Mouse (Mus musculus): Measurements from ENCODE around the gene Ccdc28a.
A peak's percentile ranks its signal among the peaks of the same experiment; 100 is the strongest.

Ccdc28a gene

DNA sequence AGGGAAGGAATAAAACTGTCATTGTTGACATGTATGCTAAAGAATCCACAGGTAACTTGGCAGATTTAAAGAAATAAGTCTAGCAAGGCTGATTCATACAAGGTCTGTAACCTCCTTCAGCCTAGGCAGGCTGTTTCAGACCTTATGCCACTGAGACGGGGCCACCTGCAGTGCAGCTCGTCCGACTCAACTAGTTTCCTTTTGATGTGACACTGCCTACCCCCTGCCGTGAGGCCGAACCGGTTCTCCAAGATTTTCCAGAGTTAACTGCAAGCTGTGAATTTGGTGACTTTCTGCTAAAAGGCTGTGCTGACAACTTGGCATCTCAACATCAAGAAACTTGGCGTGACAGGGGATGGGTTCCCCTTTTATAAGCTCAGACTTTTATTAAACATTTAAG, 30.7 kb downstream of the Ccdc28a start:
- Histone ChIP-seq H3K36me3 (ENCODE audit: control insufficient read depth, insufficient read depth, low read length, poor library complexity, severe bottlenecking) (no peaks in the 10 kb centered on the region), H3K27me3 (ENCODE audit: control insufficient read depth, insufficient read depth, low read length, poor library complexity, severe bottlenecking) (no peaks in the 10 kb centered on the region)
- DNase-seq (ENCODE audit: low read depth, low spot score), result no peak

DNA sequence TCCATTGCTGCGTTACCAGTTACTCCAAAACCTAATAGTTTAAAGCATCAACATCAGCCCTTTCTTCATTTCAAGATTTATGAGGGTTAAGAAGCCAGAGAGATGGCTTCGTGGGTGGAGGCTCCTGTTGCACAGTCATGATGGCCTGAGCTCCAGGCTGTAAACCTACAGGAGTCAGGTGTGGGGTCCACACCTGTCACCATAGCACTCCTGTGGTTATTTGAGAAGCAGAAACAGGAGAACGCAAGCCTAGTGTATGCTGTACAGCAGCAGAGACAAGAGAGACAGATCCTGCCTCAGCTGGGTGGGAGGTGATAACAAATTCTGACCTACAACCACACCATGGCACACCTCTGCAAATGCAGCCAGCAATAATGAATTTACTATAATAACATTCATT, 32.4 kb downstream of the Ccdc28a start:
- no peak for DNase-seq (ENCODE audit: low read depth, low spot score)
- no peaks in the 10 kb centered on the region for H3K27me3 ChIP-seq (ENCODE audit: control insufficient read depth, insufficient read depth, low read length, poor library complexity, severe bottlenecking)
- no peaks in the 10 kb centered on the region for H3K36me3 ChIP-seq (ENCODE audit: control insufficient read depth, insufficient read depth, low read length, poor library complexity, severe bottlenecking)

DNA sequence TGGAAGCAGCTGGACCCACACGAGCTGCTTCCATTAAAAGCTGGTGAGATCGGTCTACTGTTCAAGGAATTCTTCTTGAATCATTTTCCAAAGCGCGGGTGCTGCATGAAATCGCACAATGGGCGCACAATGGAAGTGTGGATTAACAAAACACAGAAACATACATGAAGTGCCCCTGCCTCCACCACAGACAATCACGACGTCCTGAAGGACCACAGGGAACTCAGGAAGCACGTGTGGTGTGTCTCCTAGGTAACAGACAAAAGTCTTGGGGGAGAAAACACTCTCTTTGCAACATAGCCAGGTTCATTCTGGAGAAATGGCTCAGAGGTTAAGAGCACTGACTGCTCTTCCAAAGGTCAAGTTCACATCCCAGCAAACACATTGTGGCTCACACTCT, 34.1 kb downstream of the Ccdc28a start:
- no peak for DNase-seq (ENCODE audit: low read depth, low spot score)
- Histone ChIP-seq H3K27me3 (ENCODE audit: control insufficient read depth, insufficient read depth, low read length, poor library complexity, severe bottlenecking) (no peaks in the 10 kb centered on the region), H3K36me3 (ENCODE audit: control insufficient read depth, insufficient read depth, low read length, poor library complexity, severe bottlenecking) (no peaks in the 10 kb centered on the region)

DNA sequence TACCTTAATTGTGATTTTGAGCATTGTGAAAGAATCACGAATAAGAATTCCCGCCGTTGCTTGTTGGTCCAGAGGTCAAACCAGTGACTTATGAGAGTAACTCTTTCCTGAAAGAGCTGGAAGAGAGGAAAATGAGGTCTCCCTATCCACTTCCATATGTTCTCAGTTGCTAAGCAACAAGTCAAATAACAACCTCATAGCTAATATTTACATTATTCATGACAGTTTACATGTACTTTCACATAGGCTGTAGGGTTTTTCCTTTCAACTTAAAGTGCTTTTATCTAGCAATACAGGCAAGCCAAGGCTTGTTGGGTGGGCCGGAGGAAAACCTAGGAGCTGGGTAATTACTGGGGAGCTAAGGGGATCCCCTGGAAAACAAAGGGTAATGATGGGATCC, 34.9 kb downstream of the Ccdc28a start:
- Histone ChIP-seq H3K27me3 (ENCODE audit: control insufficient read depth, insufficient read depth, low read length, poor library complexity, severe bottlenecking) (no peaks in the 10 kb centered on the region), H3K36me3 (ENCODE audit: control insufficient read depth, insufficient read depth, low read length, poor library complexity, severe bottlenecking) (no peaks in the 10 kb centered on the region)
- DNase-seq (ENCODE audit: low read depth, low spot score), result no peak

DNA sequence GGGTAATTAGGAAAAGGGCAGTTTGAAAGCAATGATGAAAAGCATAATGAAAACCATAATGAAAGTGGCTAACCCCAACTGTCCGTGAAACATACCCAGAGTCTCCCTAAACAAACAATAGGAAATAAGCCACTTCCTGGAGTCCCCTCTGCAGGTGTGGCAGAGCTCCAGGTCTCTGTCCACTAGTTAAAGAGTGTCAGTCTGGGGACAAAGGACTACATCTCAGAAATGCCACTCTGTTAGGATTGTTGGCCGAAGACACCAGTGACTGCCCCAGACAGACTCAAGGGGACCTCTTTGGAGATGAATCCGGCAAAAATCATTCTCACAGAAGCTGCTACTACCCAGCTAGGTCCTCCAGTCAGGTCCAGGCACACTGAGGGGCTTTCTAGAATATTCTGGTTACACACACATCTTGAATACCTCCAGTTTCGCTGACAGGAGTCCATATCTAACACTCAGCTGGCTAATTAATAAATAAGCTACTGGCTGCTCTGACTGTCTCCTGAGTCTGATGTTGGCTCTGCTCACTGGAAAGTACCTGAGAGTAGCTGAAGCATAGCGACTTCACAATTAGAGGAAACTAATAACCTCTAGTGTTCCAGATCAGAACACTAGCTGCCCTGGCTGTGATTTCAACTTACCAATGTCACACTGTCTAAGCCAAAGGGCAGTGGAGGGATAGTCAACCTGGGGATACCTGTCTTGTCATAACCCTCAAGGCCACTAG, 36.3 kb downstream of the Ccdc28a start:
- H3K27me3 ChIP-seq (ENCODE audit: control insufficient read depth, insufficient read depth, low read length, poor library complexity, severe bottlenecking), result no peaks in the 10 kb centered on the region
- no peaks in the 10 kb centered on the region for H3K36me3 ChIP-seq (ENCODE audit: control insufficient read depth, insufficient read depth, low read length, poor library complexity, severe bottlenecking)
- DNase-seq (ENCODE audit: low read depth, low spot score), result no peak

DNA sequence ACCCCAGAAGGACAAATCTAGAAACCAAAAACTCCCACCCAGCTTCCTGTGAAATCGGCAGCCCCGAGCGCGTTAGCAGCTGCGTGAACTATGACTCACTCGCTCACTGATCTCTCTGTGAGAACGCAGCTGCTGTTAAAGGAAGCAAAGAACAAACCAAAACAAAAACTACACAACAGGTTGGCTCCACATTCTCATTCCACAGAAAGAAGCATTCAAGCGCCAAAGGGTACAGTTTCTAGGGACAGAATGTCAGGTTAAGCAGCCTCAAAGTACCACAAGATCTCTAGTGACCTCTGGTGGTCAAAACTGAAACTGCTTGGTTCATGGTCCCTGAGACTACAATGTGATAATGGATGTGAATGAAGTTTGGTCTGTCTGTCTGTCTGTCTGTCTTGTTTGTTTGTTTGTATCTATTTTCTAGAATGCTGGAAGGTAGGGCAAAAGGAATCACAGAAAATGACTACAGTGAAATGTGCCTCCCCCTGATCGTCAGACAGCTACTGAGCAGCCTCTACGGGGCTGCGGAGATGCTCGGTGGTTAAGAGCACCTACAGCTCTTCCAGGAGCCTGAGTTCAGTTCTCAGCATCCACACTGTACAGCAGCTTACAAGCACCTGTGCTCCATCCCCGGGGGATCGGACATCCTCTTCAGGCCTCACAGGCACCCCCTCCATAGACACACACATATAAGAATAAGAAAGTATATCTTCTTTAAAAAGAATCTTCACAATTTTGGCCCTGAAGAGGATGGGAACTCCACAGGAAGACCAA, 37.4 kb downstream of the Ccdc28a start:
- Histone ChIP-seq H3K27me3 (ENCODE audit: control insufficient read depth, insufficient read depth, low read length, poor library complexity, severe bottlenecking) (no peaks in the 10 kb centered on the region), H3K36me3 (ENCODE audit: control insufficient read depth, insufficient read depth, low read length, poor library complexity, severe bottlenecking) (no peaks in the 10 kb centered on the region)
- peak; percentile 86 for DNase-seq (ENCODE audit: low read depth, low spot score)

DNA sequence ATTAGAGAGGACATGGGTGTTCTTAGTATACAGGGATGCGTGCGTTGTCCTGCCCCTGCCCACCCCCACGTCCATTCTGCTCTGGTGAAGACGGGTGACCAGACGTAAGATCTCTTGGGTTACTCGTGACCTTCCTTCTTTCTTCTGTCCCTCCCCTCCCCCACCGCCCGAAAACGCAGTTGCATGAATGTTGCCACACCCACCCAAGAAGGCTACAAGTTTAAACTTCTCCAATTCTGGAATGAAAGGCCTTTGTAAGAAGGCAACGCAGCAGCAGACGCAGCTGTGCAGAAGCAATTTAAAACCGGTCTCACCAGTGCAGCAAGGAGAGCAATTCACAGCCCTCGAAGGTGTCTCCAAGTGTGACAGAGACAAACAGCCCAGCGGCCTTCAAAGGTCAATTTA, 40.1 kb downstream of the Ccdc28a start:
- Histone ChIP-seq H3K27me3 (ENCODE audit: control insufficient read depth, insufficient read depth, low read length, poor library complexity, severe bottlenecking) (no peaks in the 10 kb centered on the region), H3K36me3 (ENCODE audit: control insufficient read depth, insufficient read depth, low read length, poor library complexity, severe bottlenecking) (no peaks in the 10 kb centered on the region)
- DNase-seq (ENCODE audit: low read depth, low spot score), result no peak

DNA sequence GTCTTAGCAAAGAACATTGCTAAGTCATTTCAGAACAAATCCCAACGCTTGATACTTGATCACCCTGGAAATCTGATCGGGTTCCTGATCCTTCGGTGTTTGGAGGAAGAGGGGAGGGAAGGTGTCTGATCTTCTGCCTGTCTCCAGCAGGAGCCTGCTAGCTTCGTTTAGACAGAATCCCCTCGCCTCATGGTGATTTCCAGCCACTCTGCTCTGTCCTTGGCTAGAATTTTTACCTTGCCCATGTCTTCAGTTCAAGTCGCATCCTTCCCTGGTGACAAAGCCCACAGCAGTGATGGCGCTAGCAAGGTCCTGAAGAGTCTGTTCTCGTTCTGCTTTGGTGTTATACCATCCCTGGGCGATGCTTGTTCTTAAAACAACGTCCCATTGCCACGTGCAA, 40.6 kb downstream of the Ccdc28a start:
- no peaks in the 10 kb centered on the region for H3K36me3 ChIP-seq (ENCODE audit: control insufficient read depth, insufficient read depth, low read length, poor library complexity, severe bottlenecking)
- H3K27me3 ChIP-seq (ENCODE audit: control insufficient read depth, insufficient read depth, low read length, poor library complexity, severe bottlenecking), result no peaks in the 10 kb centered on the region
- DNase-seq (ENCODE audit: low read depth, low spot score), result no peak

DNA sequence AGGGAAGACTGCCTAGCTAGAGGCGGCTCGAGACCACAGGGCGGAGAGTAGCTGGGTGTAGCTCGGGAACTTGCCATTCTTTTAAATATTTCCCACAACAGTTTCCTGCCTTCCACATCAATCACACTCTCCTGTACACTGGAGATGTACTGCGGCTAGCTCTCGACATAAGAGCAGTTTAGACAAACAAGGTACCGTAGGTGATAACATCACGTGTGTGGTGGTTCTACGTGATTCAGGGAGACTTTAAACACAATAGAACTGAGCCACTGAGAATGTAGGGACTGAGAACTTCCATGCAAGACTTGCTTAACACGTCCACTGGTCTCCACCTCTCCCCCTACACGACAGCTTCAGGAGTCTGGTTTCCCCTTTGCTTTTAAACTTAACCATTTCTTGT, 41.6 kb downstream of the Ccdc28a start:
- Histone ChIP-seq H3K36me3 (ENCODE audit: control insufficient read depth, insufficient read depth, low read length, poor library complexity, severe bottlenecking) (no peaks in the 10 kb centered on the region), H3K27me3 (ENCODE audit: control insufficient read depth, insufficient read depth, low read length, poor library complexity, severe bottlenecking) (no peaks in the 10 kb centered on the region)
- DNase-seq (ENCODE audit: low read depth, low spot score), result no peak

DNA sequence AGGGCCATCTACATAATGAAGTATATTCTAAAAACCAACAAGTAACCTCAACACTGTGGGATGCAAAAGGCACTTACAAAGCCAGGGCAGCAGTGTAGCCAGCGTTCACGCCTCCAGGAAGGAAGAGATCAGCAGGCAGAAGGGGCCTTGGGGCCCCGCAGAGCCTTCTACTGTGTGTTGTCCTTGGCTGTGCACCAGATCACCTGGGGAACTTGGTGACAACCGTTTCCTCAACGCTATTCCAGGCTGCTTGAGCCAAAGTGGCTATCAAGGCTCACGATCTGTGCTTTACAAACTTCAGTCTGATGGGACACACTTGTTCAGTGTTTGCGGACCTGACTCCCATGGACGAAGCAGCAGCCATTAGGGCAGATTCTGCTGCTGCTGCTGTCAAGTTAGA, 43.1 kb downstream of the Ccdc28a start:
- no peak for DNase-seq (ENCODE audit: low read depth, low spot score)
- H3K27me3 ChIP-seq (ENCODE audit: control insufficient read depth, insufficient read depth, low read length, poor library complexity, severe bottlenecking), result no peaks in the 10 kb centered on the region
- H3K36me3 ChIP-seq (ENCODE audit: control insufficient read depth, insufficient read depth, low read length, poor library complexity, severe bottlenecking), result no peaks in the 10 kb centered on the region

DNA sequence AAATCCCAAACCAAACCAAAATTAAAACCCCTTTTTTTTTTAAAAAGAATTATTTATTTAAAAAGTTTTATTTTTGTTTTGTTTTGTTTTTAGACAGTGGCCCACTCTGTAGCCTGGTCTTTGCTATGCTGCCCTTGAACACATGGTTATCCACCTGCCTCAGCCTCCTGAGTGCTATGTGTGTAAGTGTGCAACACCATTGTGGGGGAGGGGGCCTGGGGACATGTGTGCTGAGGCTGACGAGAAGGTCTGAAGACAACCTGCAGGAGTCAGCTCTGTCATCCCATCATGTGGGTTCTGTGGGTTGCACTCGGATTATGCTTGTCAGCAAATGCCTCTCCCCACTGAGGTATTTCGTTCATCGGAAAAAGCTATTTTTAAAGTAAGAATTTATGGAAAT, 45.3 kb downstream of the Ccdc28a start:
- no peaks in the 10 kb centered on the region for H3K27me3 ChIP-seq (ENCODE audit: control insufficient read depth, insufficient read depth, low read length, poor library complexity, severe bottlenecking)
- no peak for DNase-seq (ENCODE audit: low read depth, low spot score)
- H3K36me3 ChIP-seq (ENCODE audit: control insufficient read depth, insufficient read depth, low read length, poor library complexity, severe bottlenecking), result no peaks in the 10 kb centered on the region

DNA sequence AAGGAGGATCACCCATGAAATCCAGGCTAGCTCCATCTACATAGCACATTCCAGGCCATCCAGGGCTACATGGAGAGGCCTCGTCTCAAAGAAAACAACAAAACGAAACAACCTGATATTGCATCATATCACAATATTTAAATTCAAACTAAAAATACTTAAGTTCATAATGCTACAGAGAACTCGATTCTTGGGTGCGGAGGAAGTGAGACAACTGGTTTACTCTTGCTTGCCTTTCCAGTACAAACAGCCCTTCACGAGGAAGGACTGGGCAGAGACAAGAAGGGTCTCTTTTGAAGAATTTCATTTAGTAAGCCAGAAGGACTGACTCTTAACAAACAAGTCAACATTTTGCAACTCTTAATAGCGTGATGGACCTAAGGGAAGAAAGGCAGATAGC, 46.2 kb downstream of the Ccdc28a start:
- DNase-seq (ENCODE audit: low read depth, low spot score), result no peak
- H3K27me3 ChIP-seq (ENCODE audit: control insufficient read depth, insufficient read depth, low read length, poor library complexity, severe bottlenecking), result no peaks in the 10 kb centered on the region

DNA sequence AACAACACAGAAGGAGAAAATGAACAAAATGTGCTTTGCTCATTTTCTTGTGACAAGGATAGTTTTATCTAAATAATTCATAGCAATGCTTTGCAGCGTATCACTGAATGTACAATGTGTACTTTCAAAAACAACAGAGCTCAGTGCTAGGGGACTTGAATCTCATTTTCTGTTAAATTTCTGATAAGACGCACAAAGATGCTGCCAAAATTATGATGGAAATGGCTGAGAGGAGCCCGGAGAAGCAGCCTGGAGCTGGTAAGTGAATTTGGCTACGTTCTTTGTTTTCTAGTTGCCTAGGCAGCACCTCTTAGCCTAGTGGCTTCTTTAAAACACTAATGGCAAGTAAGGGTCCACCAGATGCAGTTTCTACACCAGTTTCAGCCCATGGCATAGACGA, 52.6 kb downstream of the Ccdc28a start:
- no peak for DNase-seq (ENCODE audit: low read depth, low spot score)
- H3K27me3 ChIP-seq (ENCODE audit: control insufficient read depth, insufficient read depth, low read length, poor library complexity, severe bottlenecking), result no peaks in the 10 kb centered on the region
- no peaks in the 10 kb centered on the region for H3K36me3 ChIP-seq (ENCODE audit: control insufficient read depth, insufficient read depth, low read length, poor library complexity, severe bottlenecking)

More for the DNA sequence above, 46.2 kb downstream of the Ccdc28a start:
- H3K36me3 ChIP-seq (ENCODE audit: control insufficient read depth, insufficient read depth, low read length, poor library complexity, severe bottlenecking), result no peaks in the 10 kb centered on the region

DNA sequence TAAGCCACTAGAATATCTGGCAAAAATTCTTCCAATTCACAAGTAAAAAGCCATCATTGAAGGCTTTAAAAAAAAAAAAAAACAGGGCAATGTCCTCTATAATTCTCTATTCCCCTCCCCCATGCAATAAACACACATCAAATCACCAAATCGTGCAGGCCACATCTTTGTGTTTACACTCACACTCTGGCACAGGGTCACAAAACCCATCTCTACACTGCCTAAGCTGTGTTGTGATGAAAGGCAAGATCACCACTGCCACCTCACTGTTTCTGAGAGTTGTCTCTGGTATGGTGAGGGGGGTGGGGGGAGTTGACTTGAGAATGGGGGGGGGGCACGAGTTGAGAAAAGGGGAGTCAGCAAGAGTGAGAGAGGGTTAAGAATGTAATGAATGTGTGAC, 57.5 kb downstream of the Ccdc28a start:
- H3K27me3 ChIP-seq (ENCODE audit: control insufficient read depth, insufficient read depth, low read length, poor library complexity, severe bottlenecking), result no peaks in the 10 kb centered on the region
- no peak for DNase-seq (ENCODE audit: low read depth, low spot score)
- H3K36me3 ChIP-seq (ENCODE audit: control insufficient read depth, insufficient read depth, low read length, poor library complexity, severe bottlenecking), result no peaks in the 10 kb centered on the region

DNA sequence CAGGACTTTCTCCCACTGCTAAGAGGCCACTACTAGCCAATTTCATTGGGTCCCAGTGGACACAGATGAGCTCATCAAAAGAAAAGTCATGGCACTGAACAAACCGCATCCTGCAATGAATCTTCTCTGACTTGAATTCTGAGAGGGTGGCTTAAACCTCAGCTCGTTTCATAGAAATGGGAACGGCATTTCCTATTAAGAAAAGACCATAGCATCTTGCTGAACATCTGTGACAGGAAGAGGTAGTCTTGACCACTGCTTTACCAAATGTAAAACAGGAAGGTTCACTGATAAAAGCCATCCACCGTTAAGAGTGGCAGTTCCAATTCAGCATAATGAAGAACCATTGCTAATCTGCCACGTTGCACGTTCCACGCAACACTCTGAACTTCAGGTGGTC, 58.1 kb downstream of the Ccdc28a start:
- DNase-seq (ENCODE audit: low read depth, low spot score), result no peak
- H3K27me3 ChIP-seq (ENCODE audit: control insufficient read depth, insufficient read depth, low read length, poor library complexity, severe bottlenecking), result no peaks in the 10 kb centered on the region
- no peaks in the 10 kb centered on the region for H3K36me3 ChIP-seq (ENCODE audit: control insufficient read depth, insufficient read depth, low read length, poor library complexity, severe bottlenecking)
